In the genomic region with DNA sequence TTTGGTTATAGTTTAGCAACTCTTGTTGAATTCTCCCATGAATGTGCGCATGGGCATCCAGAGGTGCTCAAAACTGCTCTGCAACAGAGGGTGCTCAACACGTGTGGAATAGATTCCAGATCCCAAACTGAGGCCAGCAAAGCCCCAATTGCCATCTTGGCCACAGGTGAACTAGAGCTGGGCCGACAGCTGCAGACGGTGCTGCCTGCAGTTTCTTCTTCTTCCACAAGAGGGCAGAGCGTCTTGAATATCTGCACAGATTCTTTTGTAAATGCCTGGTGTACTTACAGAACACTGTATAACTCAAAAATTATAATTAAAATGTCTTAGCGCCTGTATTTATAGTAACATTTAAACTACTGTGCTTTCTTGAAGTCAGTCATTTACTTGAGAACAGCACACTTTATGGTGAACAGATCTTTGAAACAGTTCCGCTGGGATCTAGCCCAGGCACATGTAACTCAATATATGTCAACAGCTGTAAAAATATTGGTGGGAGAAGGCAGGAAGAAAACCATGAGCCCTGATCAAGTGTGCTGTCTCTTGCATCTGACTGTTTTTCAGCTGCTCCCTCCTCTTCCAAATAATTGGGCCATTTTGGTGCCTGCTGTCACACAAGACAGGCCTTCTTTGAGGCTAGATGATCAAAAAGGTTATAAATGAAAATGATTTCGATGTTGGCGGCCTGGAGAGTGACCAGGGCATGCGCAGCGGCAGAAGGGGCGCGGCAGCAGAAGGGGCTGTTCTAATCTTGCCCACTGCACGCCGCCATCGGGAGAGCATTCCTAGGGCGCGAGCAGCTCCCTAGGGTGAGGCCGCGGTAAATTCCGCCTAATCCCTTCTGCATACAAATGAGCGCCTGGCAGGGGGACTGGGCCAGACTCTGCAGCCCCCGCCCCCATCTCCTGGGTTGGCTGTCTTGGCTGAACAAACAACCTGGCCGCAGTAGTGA, we compare ENCODE assay signal across 7 mouse cellular contexts.
A peak's percentile ranks its signal among the peaks of the same experiment; 100 is the strongest.
DNase-seq lines count a peak whose midpoint lies in the region; ATAC-seq and TF ChIP-seq lines count a peak whose summit lies in the region.

No protein-coding gene starts in this region.

- no peak for TF ChIP-seq POLR2A in kidney, adult 2 months (IDR thresholded peaks at IDR 0.05; ENCODE audit: low read depth, low read length)

- H3K27me3 ChIP-seq in kidney, adult 2 months (replicated peaks; ENCODE audit: control insufficient read depth, insufficient read depth, low read length) = no peaks in the 10 kb centered on the region
- H3K27me3 ChIP-seq in limb, embryonic 11.5 days (ENCODE audit: control insufficient read depth, insufficient read depth, low read length) = no peaks in the 10 kb centered on the region
- H3K27me3 ChIP-seq in midbrain, postnatal 0 days (ENCODE audit: insufficient read depth, low read length) = no peaks in the 10 kb centered on the region

- peak; percentile 59 for ATAC-seq in granulocyte monocyte progenitor cell, adult 5-6 weeks (replicated peaks; ENCODE audit: poor library complexity, severe bottlenecking)
- peak; percentile 73 for ATAC-seq in limb, embryonic 11.5 days (ENCODE audit: insufficient number of reproducible peaks, low FRiP score, low TSS enrichment, low read depth)
- ATAC-seq in midbrain, postnatal 0 days (ENCODE audit: low FRiP score) = peak; percentile 39; the same call in 1 of the 2 replicates

- peak overlapping the region; percentile 30; the same call in 1 of the 2 replicates for H3K9ac ChIP-seq in limb, embryonic 11.5 days (ENCODE audit: low read length)
- 0 out of 2 replicates have a peak overlapping the region, but pooled peaks have one; percentile 33 for H3K9ac ChIP-seq in midbrain, postnatal 0 days (replicated peaks; ENCODE audit: low read length, poor library complexity, severe bottlenecking)

- peak overlapping the region; percentile 36 for H3K4me2 ChIP-seq in limb, embryonic 11.5 days (ENCODE audit: low read depth, severe bottlenecking)
- H3K4me2 ChIP-seq in midbrain, postnatal 0 days (ENCODE audit: low read depth, low read length, poor library complexity, severe bottlenecking) = peak overlapping the region; percentile 43

- H3K4me1 ChIP-seq in kidney, adult 2 months (ENCODE audit: control insufficient read depth, insufficient read depth, low read length) = 0 out of 2 replicates have a peak, but pooled peaks cover 3% of the 10 kb centered on the region
- peaks cover 28% of the 10 kb centered on the region for H3K4me1 ChIP-seq in limb, embryonic 11.5 days (ENCODE audit: control insufficient read depth, insufficient read depth, low read length)
- peaks cover 20% of the 10 kb centered on the region; the same call in 1 of the 2 replicates for H3K4me1 ChIP-seq in midbrain, postnatal 0 days (ENCODE audit: insufficient read depth, low read length)

- WGBS in kidney, adult 2 months = 22% methylated on average over 24 of the region's 24 CpGs
- 7% methylated on average over 24 of the region's 24 CpGs for WGBS in limb, embryonic 11.5 days
- WGBS in midbrain, postnatal 0 days = 7% methylated on average over 24 of the region's 24 CpGs

- H3K27ac ChIP-seq in kidney, adult 2 months (ENCODE audit: insufficient read depth, low read depth, low read length) = peak overlapping the region; percentile 19; the same call in 1 of the 2 replicates
- H3K27ac ChIP-seq in limb, embryonic 11.5 days (replicated peaks; ENCODE audit: low read depth, low read length) = peak overlapping the region; percentile 76
- peak overlapping the region; percentile 71 for H3K27ac ChIP-seq in midbrain, postnatal 0 days (ENCODE audit: low read depth, low read length)

- DNase-seq in adrenal gland, postnatal 25 days = peak; percentile 75
- DNase-seq in embryo, embryonic 11.5 days (ENCODE audit: low read depth, low spot score) = peak; percentile 62
- DNase-seq in kidney, adult 2 months = peak; percentile 65
- peak; percentile 89 for DNase-seq in limb, embryonic 11.5 days (ENCODE audit: low spot score)
- peak; percentile 88 for DNase-seq in midbrain, postnatal 0 days (ENCODE audit: low spot score)
- DNase-seq in spleen, postnatal 4 days (ENCODE audit: low spot score in 2 of 2) = peak; percentile 46 to 82

- H3K9me3 ChIP-seq in limb, embryonic 11.5 days (ENCODE audit: control insufficient read depth, low read length) = no peaks in the 10 kb centered on the region
- no peaks in the 10 kb centered on the region for H3K9me3 ChIP-seq in midbrain, postnatal 0 days (ENCODE audit: low read length)

- TF ChIP-seq CTCF in kidney, adult 2 months (conservative IDR thresholded peaks at IDR 0.05; ENCODE audit: insufficient read depth, insufficient read length, low read depth, low read length) = peak; percentile 73
- TF ChIP-seq CTCF in midbrain, postnatal 0 days (IDR thresholded peaks at IDR 0.05) = peak; percentile 93

- no peak overlapping the region for H3K4me3 ChIP-seq in kidney, adult 2 months (ENCODE audit: insufficient read depth, low read depth, low read length)
- no peak overlapping the region for H3K4me3 ChIP-seq in limb, embryonic 11.5 days (ENCODE audit: low read depth, low read length)
- no peak overlapping the region for H3K4me3 ChIP-seq in midbrain, postnatal 0 days (ENCODE audit: low read depth, low read length)

- no peaks in the 10 kb centered on the region for H3K36me3 ChIP-seq in kidney, adult 2 months (ENCODE audit: control insufficient read depth, insufficient read depth, low read length)
- H3K36me3 ChIP-seq in limb, embryonic 11.5 days (ENCODE audit: control insufficient read depth, insufficient read depth, low read length) = no peaks in the 10 kb centered on the region
- no peaks in the 10 kb centered on the region for H3K36me3 ChIP-seq in midbrain, postnatal 0 days (ENCODE audit: insufficient read depth, low read length)

Comparison
In these comparisons a context has a peak if more than half of its experiments do, and no peak if none do; other contexts are left out.
1. H3K27ac ChIP-seq: peak in every context shown above with its lines; median percentile 76 in limb, embryonic 11.5 days; 71 in midbrain, postnatal 0 days; 19 in kidney, adult 2 months.